Mouse (Mus musculus) ES-Bruce4 (cell line): ENCODE measurements around the gene Ago1.

ENCODE experiments used
- EP300 ChIP-seq: IDR thresholded peaks from 2 replicates; pipeline ENCODE4 v1.6.1; 2011; ENCODE audit warnings: low read depth, low read length; ENCODE audit not compliant: insufficient read depth
- POLR2A ChIP-seq: IDR thresholded peaks from one replicate; pipeline ENCODE4 v1.8.1; 2011; ENCODE audit warnings: low read length; ENCODE audit not compliant: insufficient read depth

- TF ChIP-seq EP300 (no peak), POLR2A (no peak)
Observed at GRCm38 (mm10) chr4:126495453-126495852, 27.1 kb upstream of the Ago1 start.
